Mouse (Mus musculus) embryonic fibroblast, embryonic 13.5 days (primary cell): Measurements from ENCODE around the gene Ank3.

Experiments used
- CTCF ChIP-seq: IDR thresholded peaks from 2 replicates; pipeline ENCODE4 v1.5.1; 2011; ENCODE audit warnings: mild to moderate bottlenecking, control low read depth, low read length, moderate library complexity, borderline replicate concordance; ENCODE audit not compliant: insufficient read depth
- POLR2A ChIP-seq: IDR thresholded peaks from 2 replicates; pipeline ENCODE4 v1.6.1; 2011; ENCODE audit warnings: low read depth, mild to moderate bottlenecking, control low read depth, low read length, moderate library complexity

DNA sequence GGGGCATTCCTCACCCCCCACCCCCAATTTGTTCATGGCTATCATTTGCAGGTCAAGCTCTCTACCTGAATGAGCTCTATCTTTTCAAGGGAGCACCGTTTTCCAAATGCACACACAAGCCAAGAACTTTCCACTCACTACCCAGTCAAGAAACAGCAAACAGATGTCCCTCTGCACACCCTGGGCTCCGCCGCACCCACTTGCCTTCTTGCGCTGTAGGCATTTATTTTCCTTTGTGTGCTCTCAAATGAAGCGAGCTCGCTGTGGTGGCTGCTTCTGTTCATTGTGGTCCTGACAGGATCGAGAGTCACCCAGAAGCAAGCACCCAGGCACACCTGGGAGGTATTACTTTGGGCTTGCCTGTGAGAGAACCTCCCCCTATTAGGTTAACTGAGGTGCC, 564.4 kb downstream of the Ank3 start:
- TF ChIP-seq POLR2A = no peak
- no peak for TF ChIP-seq CTCF
